Mouse (Mus musculus): ENCODE measurements at regions not wholly inside any gene's neighbourhood (a gene's known extent, or its start where the extent isn't known, plus 50 kb on each side); places are given as distances from the start of the nearest gene placed in this dataset.

DNA sequence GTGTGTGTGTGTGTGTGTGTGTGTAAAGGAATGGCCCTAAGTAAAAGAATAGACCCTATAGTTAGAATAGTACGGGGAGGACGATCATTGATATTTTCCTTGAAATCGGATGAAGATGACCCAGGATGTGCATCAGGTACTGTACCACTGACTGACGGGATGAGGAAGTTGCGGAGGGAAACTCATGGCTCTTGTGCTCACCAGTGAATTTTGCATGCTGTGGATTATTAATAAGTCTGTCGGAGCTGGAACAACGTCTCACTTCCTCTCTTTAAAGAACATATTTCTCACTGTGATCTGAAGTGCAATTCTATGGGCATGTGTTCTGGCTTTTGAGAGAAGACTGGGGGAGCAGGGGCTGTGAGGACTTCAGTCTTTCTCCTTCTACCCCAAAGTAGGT lies 218.8 kb upstream of the Tbc1d5 start:
- Histone ChIP-seq H3K27me3 (ENCODE audit: control insufficient read depth, insufficient read depth, low read length, poor library complexity, severe bottlenecking) (no peaks in the 10 kb centered on the region), H3K36me3 (ENCODE audit: control insufficient read depth, insufficient read depth, low read length, poor library complexity, severe bottlenecking) (no peaks in the 10 kb centered on the region)
- peak; percentile 35 for DNase-seq (ENCODE audit: low read depth, low spot score)

DNA sequence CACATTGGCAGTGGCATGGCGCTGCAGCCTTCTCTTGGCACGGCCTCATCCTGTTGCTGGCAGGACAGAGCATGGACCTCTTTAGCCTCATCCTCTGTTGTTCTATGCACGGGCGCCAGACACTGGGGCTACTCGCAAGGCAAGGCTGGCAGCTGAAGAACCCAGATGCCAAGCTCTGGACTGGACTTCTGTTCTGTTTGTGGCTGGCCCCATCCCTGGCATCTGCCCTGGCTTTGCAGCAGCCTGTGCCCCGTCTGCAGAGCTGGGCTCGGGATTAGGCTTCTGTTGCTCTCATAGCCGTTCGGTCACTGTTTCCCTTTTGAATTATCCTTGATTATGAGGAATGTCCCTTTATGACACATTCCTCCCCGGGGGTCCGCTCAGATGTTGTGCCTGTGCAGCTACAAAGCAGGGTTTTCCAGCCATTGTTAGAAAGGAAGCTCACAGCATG lies 214.6 kb upstream of the Tbc1d5 start:
- DNase-seq (ENCODE audit: low read depth, low spot score): no peak
- no peaks in the 10 kb centered on the region for H3K27me3 ChIP-seq (ENCODE audit: control insufficient read depth, insufficient read depth, low read length, poor library complexity, severe bottlenecking)
- H3K36me3 ChIP-seq (ENCODE audit: control insufficient read depth, insufficient read depth, low read length, poor library complexity, severe bottlenecking): no peaks in the 10 kb centered on the region

DNA sequence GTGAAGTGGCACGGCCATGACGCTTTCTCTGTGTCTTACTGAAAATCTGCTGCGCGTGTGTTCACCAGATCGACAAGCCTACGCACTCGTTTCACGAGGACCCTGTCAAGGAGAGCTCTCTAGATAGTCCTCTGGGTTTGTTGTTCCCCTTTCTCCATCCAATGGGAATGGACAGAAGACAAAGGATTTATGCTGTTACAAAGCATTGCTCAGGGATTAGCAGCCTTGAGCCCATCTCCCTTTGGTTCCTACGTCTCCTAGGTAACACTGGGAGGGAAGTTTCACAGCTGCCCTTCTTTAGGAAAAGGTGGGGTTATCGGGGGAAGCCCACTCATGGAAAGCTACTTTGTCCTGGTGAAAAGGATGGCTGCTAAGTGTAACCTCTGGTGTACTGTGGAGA lies 212.7 kb upstream of the Tbc1d5 start:
- no peaks in the 10 kb centered on the region for H3K27me3 ChIP-seq (ENCODE audit: control insufficient read depth, insufficient read depth, low read length, poor library complexity, severe bottlenecking)
- DNase-seq (ENCODE audit: low read depth, low spot score): no peak
- H3K36me3 ChIP-seq (ENCODE audit: control insufficient read depth, insufficient read depth, low read length, poor library complexity, severe bottlenecking): no peaks in the 10 kb centered on the region

DNA sequence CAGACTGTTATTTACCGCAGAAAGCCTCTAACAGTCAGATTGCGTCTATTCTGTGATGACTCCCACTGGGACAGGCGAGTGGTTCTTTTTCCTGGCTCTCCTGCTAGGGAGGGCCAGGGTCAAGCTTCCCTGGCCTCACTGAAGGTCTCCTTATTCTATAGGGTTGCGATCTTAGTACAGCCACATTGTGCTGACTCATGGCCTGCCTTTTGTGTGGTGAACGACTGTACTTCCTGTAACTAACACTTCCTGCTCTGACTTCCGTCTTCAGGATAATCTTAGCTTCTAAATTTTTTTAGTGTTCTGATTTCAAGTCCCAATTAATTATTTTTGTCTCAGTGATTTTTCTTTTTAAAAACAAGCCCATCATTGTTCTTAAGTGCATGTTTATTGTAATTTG lies 203.4 kb upstream of the Tbc1d5 start:
- peak; percentile 27 for DNase-seq (ENCODE audit: low read depth, low spot score)

DNA sequence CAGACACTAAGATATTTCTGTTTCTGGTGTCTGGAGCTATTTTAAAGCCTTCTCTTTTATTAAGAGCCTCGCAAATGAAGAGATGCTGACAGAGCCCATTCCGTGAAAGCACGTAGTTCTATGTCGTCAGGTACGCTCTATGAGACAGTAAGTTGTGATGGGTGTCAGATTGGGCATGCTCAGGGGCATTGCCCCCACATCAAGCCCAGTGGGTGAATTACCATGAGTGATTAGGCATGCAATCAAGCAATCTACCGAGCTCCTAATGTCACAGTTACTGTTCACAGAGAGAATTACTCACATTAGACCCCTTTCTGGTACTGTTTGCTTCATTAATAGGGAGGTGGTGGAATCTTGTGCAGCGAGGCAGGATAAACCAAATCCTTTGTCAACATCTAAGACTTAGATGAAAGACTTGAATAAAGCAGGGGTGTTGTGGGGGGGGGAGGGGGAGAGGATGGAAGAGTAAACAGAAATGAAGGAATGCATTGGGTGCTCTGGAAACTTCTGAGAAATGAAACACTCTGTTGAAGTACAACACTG lies 192.9 kb upstream of the Tbc1d5 start:
- no peaks in the 10 kb centered on the region for H3K36me3 ChIP-seq (ENCODE audit: control insufficient read depth, insufficient read depth, low read length, poor library complexity, severe bottlenecking)
- DNase-seq (ENCODE audit: low read depth, low spot score): no peak

More for the DNA sequence above, 203.4 kb upstream of the Tbc1d5 start:
- H3K36me3 ChIP-seq (ENCODE audit: control insufficient read depth, insufficient read depth, low read length, poor library complexity, severe bottlenecking): no peaks in the 10 kb centered on the region
- no peaks in the 10 kb centered on the region for H3K27me3 ChIP-seq (ENCODE audit: control insufficient read depth, insufficient read depth, low read length, poor library complexity, severe bottlenecking)

DNA sequence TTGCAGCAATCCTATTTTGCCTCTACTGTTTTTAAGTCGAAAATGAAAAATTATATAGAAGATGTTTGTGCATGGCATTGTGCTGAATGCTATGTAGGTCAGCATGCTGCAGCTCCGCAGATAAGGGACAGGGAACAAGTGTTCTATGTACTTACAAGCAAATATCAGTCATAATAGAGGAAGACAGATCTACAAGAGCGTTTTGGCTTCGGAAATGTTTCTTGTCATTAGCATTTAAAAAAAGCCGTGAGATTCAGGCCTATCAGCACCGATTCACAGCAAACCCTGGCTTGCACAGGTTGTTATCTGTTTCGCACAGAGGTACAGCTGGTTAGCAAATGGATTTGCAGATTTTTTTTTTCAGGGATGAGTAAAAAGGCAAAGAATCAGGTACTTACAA lies 191.8 kb upstream of the Tbc1d5 start:
- no peaks in the 10 kb centered on the region for H3K27me3 ChIP-seq (ENCODE audit: control insufficient read depth, insufficient read depth, low read length, poor library complexity, severe bottlenecking)
- no peaks in the 10 kb centered on the region for H3K36me3 ChIP-seq (ENCODE audit: control insufficient read depth, insufficient read depth, low read length, poor library complexity, severe bottlenecking)
- DNase-seq (ENCODE audit: low read depth, low spot score): no peak

More for the DNA sequence above, 192.9 kb upstream of the Tbc1d5 start:
- H3K27me3 ChIP-seq (ENCODE audit: control insufficient read depth, insufficient read depth, low read length, poor library complexity, severe bottlenecking): no peaks in the 10 kb centered on the region

DNA sequence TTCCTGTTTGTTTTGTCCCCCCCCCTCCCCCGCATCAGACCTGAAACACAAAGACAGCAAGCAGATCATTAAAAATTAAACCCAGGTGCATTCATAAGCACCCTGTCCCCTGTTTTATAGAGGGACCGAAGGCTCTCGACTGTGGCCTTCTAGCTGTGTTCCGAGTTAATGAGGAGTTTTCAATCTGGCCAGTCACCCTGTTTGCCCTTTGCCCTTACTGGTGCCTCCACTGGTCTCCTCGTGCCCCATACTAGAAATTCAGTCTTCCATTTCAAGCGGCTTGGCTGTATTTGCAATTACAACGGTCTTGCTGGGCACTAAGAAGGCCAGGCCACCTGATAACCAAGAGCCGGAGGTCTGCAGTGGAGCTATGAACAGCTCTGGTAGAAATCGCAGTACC lies 190.9 kb upstream of the Tbc1d5 start:
- Histone ChIP-seq H3K27me3 (ENCODE audit: control insufficient read depth, insufficient read depth, low read length, poor library complexity, severe bottlenecking) (no peaks in the 10 kb centered on the region), H3K36me3 (ENCODE audit: control insufficient read depth, insufficient read depth, low read length, poor library complexity, severe bottlenecking) (no peaks in the 10 kb centered on the region)
- DNase-seq (ENCODE audit: low read depth, low spot score): no peak

- H3K36me3 ChIP-seq (ENCODE audit: control insufficient read depth, insufficient read depth, low read length, poor library complexity, severe bottlenecking): no peaks in the 10 kb centered on the region
- DNase-seq (ENCODE audit: low read depth, low spot score): no peak
- no peaks in the 10 kb centered on the region for H3K27me3 ChIP-seq (ENCODE audit: control insufficient read depth, insufficient read depth, low read length, poor library complexity, severe bottlenecking)
Measured at GRCm38 (mm10) chr17:51362801-51363200, 183.6 kb upstream of the Tbc1d5 start.

GRCm38 (mm10) chr17:51362271-51362670 lies 183.1 kb upstream of the Tbc1d5 start:
- H3K36me3 ChIP-seq (ENCODE audit: control insufficient read depth, insufficient read depth, low read length, poor library complexity, severe bottlenecking): no peaks in the 10 kb centered on the region
- no peak for DNase-seq (ENCODE audit: low read depth, low spot score)
- no peaks in the 10 kb centered on the region for H3K27me3 ChIP-seq (ENCODE audit: control insufficient read depth, insufficient read depth, low read length, poor library complexity, severe bottlenecking)

DNA sequence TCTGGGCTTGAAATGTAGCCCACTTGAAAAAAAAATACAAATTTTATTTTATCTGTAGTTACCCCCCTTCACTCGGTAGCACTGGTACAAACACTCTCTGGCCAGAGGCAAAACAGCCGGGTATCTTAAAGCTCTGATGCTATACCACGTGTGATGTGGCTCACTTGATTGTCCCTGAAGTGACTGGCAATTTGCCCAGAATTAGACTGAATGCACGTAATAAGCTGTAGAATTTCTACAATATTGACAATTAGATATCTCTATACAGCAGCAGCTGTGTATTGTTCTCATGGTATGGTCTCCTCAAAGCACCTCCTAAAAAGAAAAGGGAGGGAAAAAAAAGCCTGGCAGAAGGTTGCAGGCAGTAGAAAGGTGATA lies 179.2 kb upstream of the Tbc1d5 start:
- no peak for DNase-seq (ENCODE audit: low read depth, low spot score)
- Histone ChIP-seq H3K36me3 (ENCODE audit: control insufficient read depth, insufficient read depth, low read length, poor library complexity, severe bottlenecking) (no peaks in the 10 kb centered on the region), H3K27me3 (ENCODE audit: control insufficient read depth, insufficient read depth, low read length, poor library complexity, severe bottlenecking) (no peaks in the 10 kb centered on the region)

DNA sequence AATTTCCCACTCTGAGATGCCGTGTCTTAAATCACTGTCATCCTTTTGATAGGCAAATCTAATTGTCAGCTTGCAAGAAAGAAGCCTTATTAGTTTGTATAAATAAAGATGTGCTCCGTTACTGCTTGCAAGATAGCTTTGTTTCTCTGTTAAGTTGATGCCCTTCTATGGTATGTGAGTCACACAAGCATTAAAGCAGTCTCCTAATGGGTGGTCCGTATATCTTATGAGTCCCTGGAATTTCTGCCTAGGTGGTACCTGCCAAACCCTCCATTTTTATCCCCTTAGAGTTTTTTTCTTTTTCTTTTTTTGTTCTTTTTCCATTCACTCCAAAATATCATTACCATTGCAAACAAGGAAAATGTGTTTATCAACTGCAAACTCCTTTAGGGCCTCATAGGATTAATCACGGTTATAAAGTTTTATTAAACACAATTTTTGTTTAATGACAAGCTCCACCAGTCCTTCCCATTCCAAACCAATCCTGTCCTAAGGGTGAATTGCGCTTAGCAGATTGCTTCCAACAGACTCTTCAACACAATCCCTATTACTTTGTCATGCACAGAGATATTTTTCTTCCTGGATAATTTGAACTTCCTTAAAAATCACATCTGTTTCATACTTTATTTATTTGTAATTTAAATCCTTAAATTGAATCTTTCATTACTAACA lies 178.7 kb upstream of the Tbc1d5 start:
- Histone ChIP-seq H3K36me3 (ENCODE audit: control insufficient read depth, insufficient read depth, low read length, poor library complexity, severe bottlenecking) (no peaks in the 10 kb centered on the region), H3K27me3 (ENCODE audit: control insufficient read depth, insufficient read depth, low read length, poor library complexity, severe bottlenecking) (no peaks in the 10 kb centered on the region)
- DNase-seq (ENCODE audit: low read depth, low spot score): no peak

- Histone ChIP-seq H3K27me3 (ENCODE audit: control insufficient read depth, insufficient read depth, low read length, poor library complexity, severe bottlenecking) (no peaks in the 10 kb centered on the region), H3K36me3 (ENCODE audit: control insufficient read depth, insufficient read depth, low read length, poor library complexity, severe bottlenecking) (no peaks in the 10 kb centered on the region)
- DNase-seq (ENCODE audit: low read depth, low spot score): no peak
Measured at GRCm38 (mm10) chr17:51356447-51356846, 177.3 kb upstream of the Tbc1d5 start.

DNA sequence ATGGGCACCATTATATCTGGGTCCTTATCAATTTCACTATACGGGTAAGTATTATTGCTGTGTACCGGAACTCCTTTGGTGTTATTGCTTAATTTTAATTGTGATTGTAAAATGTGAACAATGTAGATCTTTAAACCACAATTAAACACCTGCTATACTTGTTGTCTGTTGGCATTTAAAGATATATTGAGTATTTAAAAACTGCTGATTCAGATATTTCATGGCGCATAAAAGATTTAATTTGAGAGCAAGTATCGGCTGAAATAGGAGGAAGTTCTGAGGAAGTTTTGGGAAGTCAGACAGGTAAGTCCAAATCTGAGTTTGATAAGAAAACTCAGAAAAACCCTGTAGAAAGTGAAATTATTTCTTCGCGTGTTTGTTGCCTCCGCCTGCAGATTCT lies 142.7 kb upstream of the Tbc1d5 start:
- H3K36me3 ChIP-seq (ENCODE audit: control insufficient read depth, insufficient read depth, low read length, poor library complexity, severe bottlenecking): no peaks in the 10 kb centered on the region
- DNase-seq (ENCODE audit: low read depth, low spot score): no peak
- H3K27me3 ChIP-seq (ENCODE audit: control insufficient read depth, insufficient read depth, low read length, poor library complexity, severe bottlenecking): no peaks in the 10 kb centered on the region

DNA sequence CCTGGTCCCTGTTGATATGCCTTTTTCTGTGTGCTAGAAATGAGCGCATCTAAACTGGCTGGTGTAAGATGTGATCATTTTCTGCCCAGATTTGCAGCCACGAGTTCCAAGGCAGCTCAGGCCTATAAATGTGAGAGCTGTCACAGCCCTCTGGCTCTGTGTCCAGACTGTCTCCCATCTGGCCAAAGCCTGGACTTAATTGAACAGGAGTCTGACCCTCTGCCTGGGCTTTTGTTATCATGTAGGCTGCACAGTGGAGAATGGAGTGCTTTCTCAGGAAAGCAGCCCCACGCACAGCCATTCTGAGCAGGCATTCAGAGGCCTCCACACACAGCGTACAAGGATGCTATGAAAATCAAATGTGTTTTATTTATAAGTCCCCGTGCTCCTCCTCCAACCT lies 141.9 kb upstream of the Tbc1d5 start:
- Histone ChIP-seq H3K36me3 (ENCODE audit: control insufficient read depth, insufficient read depth, low read length, poor library complexity, severe bottlenecking) (no peaks in the 10 kb centered on the region), H3K27me3 (ENCODE audit: control insufficient read depth, insufficient read depth, low read length, poor library complexity, severe bottlenecking) (no peaks in the 10 kb centered on the region)
- no peak for DNase-seq (ENCODE audit: low read depth, low spot score)

DNA sequence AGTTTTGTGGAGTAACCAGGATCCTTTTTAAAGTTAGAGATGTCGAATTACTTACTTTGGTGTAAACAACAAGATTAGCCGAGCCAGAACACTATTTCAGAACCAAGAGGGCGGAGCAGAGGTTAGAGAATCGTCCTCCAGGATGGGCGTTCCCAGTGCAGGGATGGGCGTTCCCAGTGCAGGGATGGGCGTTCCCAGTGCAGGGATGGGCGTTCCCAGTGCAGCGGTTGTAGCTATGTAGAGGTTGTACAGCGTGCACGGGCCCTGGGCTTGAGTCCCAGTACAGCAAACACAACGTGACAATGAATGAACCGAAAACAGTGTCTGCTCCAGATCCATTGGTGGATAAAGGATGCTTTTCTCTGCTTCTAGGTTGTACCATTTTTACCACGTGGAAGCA lies 125.8 kb upstream of the Tbc1d5 start:
- no peaks in the 10 kb centered on the region for H3K36me3 ChIP-seq (ENCODE audit: control insufficient read depth, insufficient read depth, low read length, poor library complexity, severe bottlenecking)
- no peak for DNase-seq (ENCODE audit: low read depth, low spot score)
- H3K27me3 ChIP-seq (ENCODE audit: control insufficient read depth, insufficient read depth, low read length, poor library complexity, severe bottlenecking): no peaks in the 10 kb centered on the region

DNA sequence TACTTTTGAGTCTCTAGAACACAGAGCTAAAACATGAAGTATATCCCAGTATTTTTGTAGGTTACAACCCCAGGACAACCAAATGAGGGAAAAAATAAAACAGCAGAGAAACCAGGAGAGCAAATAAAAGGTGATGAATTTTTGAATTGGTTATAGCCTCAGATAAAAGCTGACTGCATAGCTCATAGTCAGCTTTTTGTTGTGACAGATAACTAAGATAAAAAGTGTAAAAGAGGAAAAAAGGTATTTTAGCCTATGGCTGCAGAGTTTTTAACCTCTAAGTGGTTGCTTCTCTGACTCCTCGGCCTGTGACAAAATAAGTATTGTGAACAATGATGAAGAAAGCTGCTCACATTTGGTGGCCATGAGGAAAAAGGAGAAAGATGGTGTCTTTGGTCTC lies 111.6 kb upstream of the Tbc1d5 start:
- no peaks in the 10 kb centered on the region for H3K36me3 ChIP-seq (ENCODE audit: control insufficient read depth, insufficient read depth, low read length, poor library complexity, severe bottlenecking)
- no peak for DNase-seq (ENCODE audit: low read depth, low spot score)
- H3K27me3 ChIP-seq (ENCODE audit: control insufficient read depth, insufficient read depth, low read length, poor library complexity, severe bottlenecking): no peaks in the 10 kb centered on the region
